In genomic region chr6:124693243-124693981, GRCm38 (mm10) we compare ENCODE assay signal across 9 mouse cellular contexts. TPM values are rescaled to one million over a fixed set of nuclear protein-coding genes. Genes with fewer than 3 reads are reported as not detected.
A peak's percentile ranks its signal among the peaks of the same experiment; 100 is the strongest.
DNase-seq lines count a peak whose midpoint lies in the region; ATAC-seq lines count a peak whose summit lies in the region.
"Had no signal": no experiment of that assay in that cellular context is flagged by ENCODE, and none has a peak within 500 bp of the region (broad histone marks: within the 10 kb centered on the region; RNA-seq: fewer than 3 reads in every experiment).

No protein-coding gene starts in this region.

- WGBS in heart, embryonic 16.5 days = 66% methylated on average over 15 of the region's 15 CpGs
- WGBS in midbrain, embryonic 16.5 days = 87% methylated on average over 15 of the region's 15 CpGs
- 82% methylated on average over 15 of the region's 15 CpGs for WGBS in midbrain, embryonic 10.5 days
- WGBS in kidney, embryonic 15.5 days = 22% methylated on average over 15 of the region's 15 CpGs
- WGBS in stomach, embryonic 15.5 days = 53% methylated on average over 15 of the region's 15 CpGs

- H3K27ac ChIP-seq in heart, embryonic 16.5 days (ENCODE audit: low read length) = peak overlapping the region; percentile 80
- peak overlapping the region; percentile 11; the same call in 1 of the 2 replicates for H3K27ac ChIP-seq in midbrain, embryonic 16.5 days (ENCODE audit: low read length)
- H3K27ac ChIP-seq in midbrain, embryonic 10.5 days (replicated peaks) = no peak overlapping the region
- peak overlapping the region; percentile 87 for H3K27ac ChIP-seq in kidney, embryonic 15.5 days
- peak overlapping the region; percentile 69 for H3K27ac ChIP-seq in stomach, embryonic 15.5 days

- H3K4me3 ChIP-seq in heart, embryonic 16.5 days (ENCODE audit: low read length) = no peak overlapping the region
- no peak overlapping the region for H3K4me3 ChIP-seq in midbrain, embryonic 16.5 days (ENCODE audit: low read depth, low read length)
- H3K4me3 ChIP-seq in midbrain, embryonic 10.5 days = no peak overlapping the region
- no peak overlapping the region for H3K4me3 ChIP-seq in kidney, embryonic 15.5 days (replicated peaks)
- H3K4me3 ChIP-seq in stomach, embryonic 15.5 days (replicated peaks) = no peak overlapping the region
- H3K4me3 ChIP-seq: midbrain, embryonic 15.5 days had no signal

- peaks cover 18% of the 10 kb centered on the region for H3K4me1 ChIP-seq in heart, embryonic 16.5 days (ENCODE audit: control insufficient read depth, insufficient read depth, low read length)
- no peaks in the 10 kb centered on the region for H3K4me1 ChIP-seq in midbrain, embryonic 16.5 days (ENCODE audit: control insufficient read depth, insufficient read depth, low read length)
- 0 out of 2 replicates have a peak, but pooled peaks cover 4% of the 10 kb centered on the region for H3K4me1 ChIP-seq in midbrain, embryonic 10.5 days
- peaks cover 24% of the 10 kb centered on the region for H3K4me1 ChIP-seq in kidney, embryonic 15.5 days
- peaks cover 11% of the 10 kb centered on the region for H3K4me1 ChIP-seq in stomach, embryonic 15.5 days
- H3K4me1 ChIP-seq: midbrain, embryonic 15.5 days had no signal

- no peaks in the 10 kb centered on the region for H3K9me3 ChIP-seq in heart, embryonic 16.5 days (replicated peaks; ENCODE audit: control insufficient read depth, low read length)
- no peaks in the 10 kb centered on the region for H3K9me3 ChIP-seq in midbrain, embryonic 16.5 days (replicated peaks; ENCODE audit: control insufficient read depth, low read length, poor library complexity, severe bottlenecking)
- no peaks in the 10 kb centered on the region for H3K9me3 ChIP-seq in midbrain, embryonic 10.5 days (replicated peaks)
- H3K9me3 ChIP-seq in kidney, embryonic 15.5 days (replicated peaks) = no peaks in the 10 kb centered on the region
- no peaks in the 10 kb centered on the region for H3K9me3 ChIP-seq in stomach, embryonic 15.5 days
- H3K9me3 ChIP-seq: midbrain, embryonic 15.5 days had no signal

- H3K9ac ChIP-seq in heart, embryonic 16.5 days (ENCODE audit: low read length) = 0 out of 2 replicates have a peak overlapping the region, but pooled peaks have one; percentile 33
- H3K9ac ChIP-seq in midbrain, embryonic 16.5 days (ENCODE audit: low read depth, low read length) = no peak overlapping the region
- H3K9ac ChIP-seq in kidney, embryonic 15.5 days = no peak overlapping the region
- H3K9ac ChIP-seq in stomach, embryonic 15.5 days = no peak overlapping the region
- H3K9ac ChIP-seq: midbrain, embryonic 15.5 days had no signal

- ATAC-seq in heart, embryonic 16.5 days (replicated peaks; ENCODE audit: extremely low read depth, insufficient read depth, low FRiP score) = no peak
- ATAC-seq in midbrain, embryonic 16.5 days = no peak
- ATAC-seq in kidney, embryonic 15.5 days (replicated peaks; ENCODE audit: low FRiP score) = peak; percentile 88
- no peak for ATAC-seq in stomach, embryonic 15.5 days (ENCODE audit: insufficient read depth, low FRiP score, low read depth)

- no peak overlapping the region for H3K4me2 ChIP-seq in heart, embryonic 16.5 days (ENCODE audit: low read depth, low read length)
- no peak overlapping the region for H3K4me2 ChIP-seq in midbrain, embryonic 16.5 days (ENCODE audit: low read length)
- no peak overlapping the region for H3K4me2 ChIP-seq in kidney, embryonic 15.5 days
- H3K4me2 ChIP-seq in stomach, embryonic 15.5 days = no peak overlapping the region
- H3K4me2 ChIP-seq: midbrain, embryonic 15.5 days had no signal

- no peaks in the 10 kb centered on the region for H3K27me3 ChIP-seq in heart, embryonic 16.5 days (ENCODE audit: control insufficient read depth, insufficient read depth, low read length)
- no peaks in the 10 kb centered on the region for H3K27me3 ChIP-seq in midbrain, embryonic 16.5 days (ENCODE audit: control insufficient read depth, insufficient read depth, low read depth, low read length)
- H3K27me3 ChIP-seq in midbrain, embryonic 10.5 days (ENCODE audit: low read depth, poor library complexity, severe bottlenecking) = no peaks in the 10 kb centered on the region
- no peaks in the 10 kb centered on the region for H3K27me3 ChIP-seq in kidney, embryonic 15.5 days
- no peaks in the 10 kb centered on the region for H3K27me3 ChIP-seq in stomach, embryonic 15.5 days (replicated peaks)
- H3K27me3 ChIP-seq: midbrain, embryonic 15.5 days had no signal

- DNase-seq in heart, adult 9 months (ENCODE audit: low spot score in 2 of 2) = no peak
- DNase-seq in midbrain, embryonic 10.5 days (ENCODE audit: low spot score) = no peak
- DNase-seq in thymus, postnatal 25 days = no peak
- DNase-seq in urinary bladder, postnatal 25 days (ENCODE audit: low spot score) = no peak

- no peaks in the 10 kb centered on the region for H3K36me3 ChIP-seq in heart, embryonic 16.5 days (ENCODE audit: control insufficient read depth, insufficient read depth)
- H3K36me3 ChIP-seq in midbrain, embryonic 16.5 days (ENCODE audit: control insufficient read depth, insufficient read depth, low read length) = no peaks in the 10 kb centered on the region
- no peaks in the 10 kb centered on the region for H3K36me3 ChIP-seq in midbrain, embryonic 10.5 days
- H3K36me3 ChIP-seq in kidney, embryonic 15.5 days = peaks cover 14% of the 10 kb centered on the region; the same call in 1 of the 2 replicates
- 0 out of 2 replicates have a peak, but pooled peaks cover 3% of the 10 kb centered on the region for H3K36me3 ChIP-seq in stomach, embryonic 15.5 days
- H3K36me3 ChIP-seq: midbrain, embryonic 15.5 days had no signal

RNA-seq across cellular contexts. Expression of gene Emg1, which starts 18.6 kb away (rescaled TPM):
- 125 and 133 TPM in 2 replicates for polyA plus RNA-seq in heart, embryonic 16.5 days (2015; fragmentation: Nextera tagmentation; extraction: Ambion mirVana)
- polyA plus RNA-seq in midbrain, embryonic 16.5 days (2015; fragmentation: Nextera tagmentation; extraction: Ambion mirVana) = 95.3 and 101 TPM in 2 replicates
- 217 and 243 TPM in 2 replicates for polyA plus RNA-seq in midbrain, embryonic 10.5 days (2016; fragmentation: Nextera tagmentation; extraction: Ambion mirVana)
- polyA plus RNA-seq in kidney, embryonic 15.5 days (2015; fragmentation: Nextera tagmentation; extraction: Ambion mirVana) = 206 and 224 TPM in 2 replicates
- 191 and 202 TPM in 2 replicates for polyA plus RNA-seq in stomach, embryonic 15.5 days (2015; fragmentation: Nextera tagmentation; extraction: Ambion mirVana)

RNA-seq across cellular contexts. Expression of gene Phb2, which starts 18.7 kb away (rescaled TPM):
- polyA plus RNA-seq in heart, embryonic 16.5 days (2015; fragmentation: Nextera tagmentation; extraction: Ambion mirVana) = 347 and 355 TPM in 2 replicates
- polyA plus RNA-seq in midbrain, embryonic 16.5 days (2015; fragmentation: Nextera tagmentation; extraction: Ambion mirVana) = 240 and 245 TPM in 2 replicates
- polyA plus RNA-seq in midbrain, embryonic 10.5 days (2016; fragmentation: Nextera tagmentation; extraction: Ambion mirVana) = 401 and 471 TPM in 2 replicates
- 401 and 402 TPM in 2 replicates for polyA plus RNA-seq in kidney, embryonic 15.5 days (2015; fragmentation: Nextera tagmentation; extraction: Ambion mirVana)
- polyA plus RNA-seq in stomach, embryonic 15.5 days (2015; fragmentation: Nextera tagmentation; extraction: Ambion mirVana) = 355 and 390 TPM in 2 replicates

RNA-seq across cellular contexts. Expression of gene Lpcat3, which starts 30.6 kb away (rescaled TPM):
- polyA plus RNA-seq in heart, embryonic 16.5 days (2015; fragmentation: Nextera tagmentation; extraction: Ambion mirVana) = 50.1 and 54.2 TPM in 2 replicates
- 40.5 and 43.8 TPM in 2 replicates for polyA plus RNA-seq in midbrain, embryonic 16.5 days (2015; fragmentation: Nextera tagmentation; extraction: Ambion mirVana)
- polyA plus RNA-seq in midbrain, embryonic 10.5 days (2016; fragmentation: Nextera tagmentation; extraction: Ambion mirVana) = 35.8 and 38.7 TPM in 2 replicates
- polyA plus RNA-seq in kidney, embryonic 15.5 days (2015; fragmentation: Nextera tagmentation; extraction: Ambion mirVana) = 77.4 and 80.4 TPM in 2 replicates
- polyA plus RNA-seq in stomach, embryonic 15.5 days (2015; fragmentation: Nextera tagmentation; extraction: Ambion mirVana) = 79.3 and 85.3 TPM in 2 replicates

RNA-seq across cellular contexts. Expression of gene Ptpn6, which starts 45.1 kb away (rescaled TPM):
- polyA plus RNA-seq in heart, embryonic 16.5 days (2015; fragmentation: Nextera tagmentation; extraction: Ambion mirVana) = 14.6 and 31.3 TPM in 2 replicates
- polyA plus RNA-seq in midbrain, embryonic 16.5 days (2015; fragmentation: Nextera tagmentation; extraction: Ambion mirVana) = 2.4 and 4.0 TPM in 2 replicates
- polyA plus RNA-seq in midbrain, embryonic 10.5 days (2016; fragmentation: Nextera tagmentation; extraction: Ambion mirVana) = 6.1 and 7.2 TPM in 2 replicates
- polyA plus RNA-seq in kidney, embryonic 15.5 days (2015; fragmentation: Nextera tagmentation; extraction: Ambion mirVana) = 12.5 and 13.3 TPM in 2 replicates
- polyA plus RNA-seq in stomach, embryonic 15.5 days (2015; fragmentation: Nextera tagmentation; extraction: Ambion mirVana) = 19.0 and 19.8 TPM in 2 replicates

RNA-seq across cellular contexts. Expression of gene Grcc10, which starts 47.8 kb away (rescaled TPM):
- 429 and 447 TPM in 2 replicates for polyA plus RNA-seq in heart, embryonic 16.5 days (2015; fragmentation: Nextera tagmentation; extraction: Ambion mirVana)
- polyA plus RNA-seq in midbrain, embryonic 16.5 days (2015; fragmentation: Nextera tagmentation; extraction: Ambion mirVana) = 665 and 679 TPM in 2 replicates
- polyA plus RNA-seq in midbrain, embryonic 10.5 days (2016; fragmentation: Nextera tagmentation; extraction: Ambion mirVana) = 445 and 490 TPM in 2 replicates
- polyA plus RNA-seq in kidney, embryonic 15.5 days (2015; fragmentation: Nextera tagmentation; extraction: Ambion mirVana) = 516 and 519 TPM in 2 replicates
- 331 and 401 TPM in 2 replicates for polyA plus RNA-seq in stomach, embryonic 15.5 days (2015; fragmentation: Nextera tagmentation; extraction: Ambion mirVana)
